Mouse (Mus musculus) hindbrain, embryonic 12.5 days (tissue): ENCODE measurements around the gene R3hdm2. TPM values are rescaled to one million over a fixed set of nuclear protein-coding genes. Genes with fewer than 3 reads are reported as not detected.

Source experiments
- ATAC-seq: fragments of 200-750 bp; cut with Nextera tagmentation; 2 replicates; pipeline ENCODE4 v1.8.0; 2017; ENCODE audit warnings: moderate TSS enrichment; ENCODE audit not compliant: low FRiP score
- H3K27ac ChIP-seq: fragments of 300-500 bp; sonication (generic); 2 replicates; pipeline ENCODE4 v1.5.1; 2016; ENCODE audit warnings: mild to moderate bottlenecking
- H3K27me3 ChIP-seq: fragments of 300-500 bp; sonication (generic); 2 replicates; pipeline ENCODE4 v1.6.1; 2016; ENCODE audit warnings: mild to moderate bottlenecking
- H3K36me3 ChIP-seq: fragments of 300-500 bp; sonication (generic); 2 replicates; pipeline ENCODE4 v1.6.1; 2016; ENCODE audit warnings: mild to moderate bottlenecking
- H3K4me1 ChIP-seq: fragments of 300-500 bp; sonication (generic); 2 replicates; pipeline ENCODE4 v1.6.1; 2016
- H3K4me2 ChIP-seq: fragments of 300-500 bp; sonication (generic); replicated peaks from 2 replicates; pipeline ENCODE4 v1.6.1; 2016; ENCODE audit warnings: mild to moderate bottlenecking
- H3K4me3 ChIP-seq: fragments of 300-500 bp; sonication (generic); 2 replicates; pipeline ENCODE4 v1.5.1; 2016; ENCODE audit warnings: mild to moderate bottlenecking
- H3K9ac ChIP-seq: fragments of 300-500 bp; sonication (generic); 2 replicates; pipeline ENCODE4 v1.6.1; 2016; ENCODE audit warnings: mild to moderate bottlenecking, moderate library complexity
- H3K9me3 ChIP-seq: fragments of 300-500 bp; sonication (generic); replicated peaks from 2 replicates; pipeline ENCODE4 v1.6.1; 2016; ENCODE audit warnings: mild to moderate bottlenecking
- WGBS: fragments of 180-500 bp; shearing (Covaris S2); methylation state at CpG from one replicate; pipeline ENCODE4 v1.1.7; 2016; 5-methylcytosine and 5-hydroxymethylcytosine counted together
- polyA plus RNA-seq: library from polyadenylated mRNA; unstranded; fragments of >200 nt; fragmentation: Nextera tagmentation; extraction: Ambion mirVana; gene quantifications from 2 replicates; pipeline ENCODE4 v1.2.1, GENCODE M21; 2016

R3hdm2 gene
- polyA plus RNA-seq, 1 experiment from 2014 or later, result 39.1 TPM

DNA sequence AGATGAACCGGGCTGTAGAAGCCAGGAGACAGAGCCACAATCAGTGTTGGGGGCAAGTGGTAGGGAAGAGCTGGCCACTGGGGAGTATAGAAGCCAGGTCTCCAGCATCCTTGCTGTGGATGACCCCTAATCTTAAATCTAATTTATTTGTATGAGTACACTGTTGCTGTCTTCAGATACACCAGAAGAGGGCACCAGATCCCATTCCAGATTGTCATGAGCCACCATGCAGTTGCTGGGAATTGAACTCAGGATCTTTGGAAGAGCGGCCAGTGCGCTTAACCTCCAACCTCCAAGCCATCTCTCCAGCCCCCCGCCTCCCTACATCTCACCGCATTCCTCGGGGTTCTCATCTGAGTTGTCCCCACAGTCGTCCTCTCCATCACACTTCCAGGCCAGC lies 166.4 kb downstream of the R3hdm2 start:
- no peak overlapping the region for H3K9ac ChIP-seq
- whole genome bisulfite sequencing, result 93% methylated on average over 7 of the region's 7 CpGs

DNA sequence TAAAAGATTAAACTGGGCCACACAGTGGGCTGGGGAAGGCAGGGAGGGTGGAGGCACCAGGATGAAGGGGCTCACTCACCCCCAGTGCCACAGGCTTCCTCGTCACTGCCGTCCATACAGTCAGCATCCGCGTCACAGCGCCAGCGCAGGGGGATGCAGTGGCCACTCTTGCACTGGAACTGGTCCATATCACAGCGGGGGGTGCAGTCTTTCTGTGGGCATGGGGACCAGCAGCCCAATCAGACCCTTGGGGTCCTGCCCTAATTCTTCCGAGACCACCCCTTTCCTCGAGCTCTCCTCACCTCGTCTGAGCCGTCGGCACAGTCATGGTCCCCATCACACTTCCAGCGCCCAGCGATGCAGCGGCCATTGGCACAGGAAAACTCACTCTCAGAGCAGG lies 168.1 kb downstream of the R3hdm2 start:
- Histone ChIP-seq H3K4me3 (no peak overlapping the region), H3K9me3 (no peaks in the 10 kb centered on the region), H3K27ac (no peak overlapping the region), H3K36me3 (peaks cover 99% of the 10 kb centered on the region), H3K4me2 (no peak overlapping the region), H3K4me1 (no peaks in the 10 kb centered on the region), H3K9ac (no peak overlapping the region), H3K27me3 (no peaks in the 10 kb centered on the region)
- no peak for ATAC-seq
- 93% methylated on average over 15 of the region's 15 CpGs for WGBS

More for the DNA sequence above, 166.4 kb downstream of the R3hdm2 start:
- H3K27ac ChIP-seq, result no peak overlapping the region
- H3K4me2 ChIP-seq, result no peak overlapping the region
- no peaks in the 10 kb centered on the region for H3K9me3 ChIP-seq
- no peak overlapping the region for H3K4me3 ChIP-seq
- ATAC-seq, result no peak
- H3K36me3 ChIP-seq, result peaks cover 99% of the 10 kb centered on the region
- no peaks in the 10 kb centered on the region for H3K27me3 ChIP-seq
- H3K4me1 ChIP-seq, result peaks cover 6% of the 10 kb centered on the region; the same call in 1 of the 2 replicates

Other genes starting within 250 kb of the R3hdm2 start
- gene B4galnt1, start 215.1 kb upstream of the R3hdm2 start, polyA plus RNA-seq, result 21.6 and 25.8 TPM in 2 replicates
- 1.2 and 2.2 TPM in 2 replicates for gene Slc26a10, start 199.7 kb upstream of the R3hdm2 start, polyA plus RNA-seq
- 52.2 and 61.4 TPM in 2 replicates for gene Arhgef25, start 190.2 kb upstream of the R3hdm2 start, polyA plus RNA-seq
- 199 and 203 TPM in 2 replicates for gene Dtx3, start 184.6 kb upstream of the R3hdm2 start, polyA plus RNA-seq
- gene Pip4k2c, start 168.7 kb upstream of the R3hdm2 start, polyA plus RNA-seq, result 23.2 and 24.9 TPM in 2 replicates
- gene Kif5a, start 117.0 kb upstream of the R3hdm2 start, polyA plus RNA-seq, result 70.0 and 76.6 TPM in 2 replicates
- 234 and 240 TPM in 2 replicates for gene Dctn2, start 114.0 kb upstream of the R3hdm2 start, polyA plus RNA-seq
- 17.9 and 19.8 TPM in 2 replicates for gene Mbd6, start 91.3 kb upstream of the R3hdm2 start, polyA plus RNA-seq
- 142 and 152 TPM in 2 replicates for gene Mars, start 68.5 kb upstream of the R3hdm2 start, polyA plus RNA-seq
- gene Arhgap9, start 58.4 kb upstream of the R3hdm2 start, polyA plus RNA-seq, result 2.0 and 2.2 TPM in 2 replicates
- gene Gli1, start 38.4 kb upstream of the R3hdm2 start, polyA plus RNA-seq, result 3.7 and 4.8 TPM in 2 replicates
- 0.08 TPM in 1 of 2 replicates, not detected in the other for gene Inhbe, start 25.9 kb upstream of the R3hdm2 start, polyA plus RNA-seq
- gene Inhbc, start 9.9 kb upstream of the R3hdm2 start, polyA plus RNA-seq, result not detected in 2 replicates
- gene Stac3, start 121.4 kb downstream of the R3hdm2 start, polyA plus RNA-seq, result 2.2 and 4.8 TPM in 2 replicates
- 7.7 and 8.4 TPM in 2 replicates for gene Ndufa4l2, start 134.6 kb downstream of the R3hdm2 start, polyA plus RNA-seq
- 67.1 and 67.5 TPM in 2 replicates for gene Shmt2, start 142.1 kb downstream of the R3hdm2 start, polyA plus RNA-seq
- gene Nxph4, start 154.2 kb downstream of the R3hdm2 start, polyA plus RNA-seq, result 101 and 109 TPM in 2 replicates
- gene Lrp1, start 240.8 kb downstream of the R3hdm2 start, polyA plus RNA-seq, result 111 and 115 TPM in 2 replicates